Mouse (Mus musculus) myocyte (in vitro differentiated cells): ENCODE results near the gene Sez6. TPM values are rescaled to one million over a fixed set of nuclear protein-coding genes. Genes with fewer than 3 reads are reported as not detected.

ENCODE experiments used
- H3K27me3 ChIP-seq: one replicate; pipeline ENCODE4 v1.6.1; 2011; ENCODE audit not compliant: control insufficient read depth, insufficient read depth, insufficient read length
- H3K36me3 ChIP-seq: one replicate; pipeline ENCODE4 v1.6.1; 2011; ENCODE audit not compliant: control insufficient read depth, insufficient read depth
- H3K4me2 ChIP-seq: one replicate; pipeline ENCODE4 v1.6.1; 2011; ENCODE audit warnings: low read depth, control low read depth
- H3K4me3 ChIP-seq: one replicate; pipeline ENCODE4 v1.5.1; 2011; ENCODE audit warnings: mild to moderate bottlenecking, control low read depth, moderate library complexity
- H3K79me2 ChIP-seq: one replicate; pipeline ENCODE4 v1.6.1; 2011; ENCODE audit not compliant: control insufficient read depth, insufficient read depth
- H3ac ChIP-seq: one replicate; pipeline ENCODE4 v1.6.1; 2011; ENCODE audit not compliant: control insufficient read depth, insufficient read length
- CEBPB ChIP-seq: IDR thresholded peaks from 2 replicates; pipeline ENCODE4 v1.6.1; 2011; ENCODE audit warnings: mild to moderate bottlenecking, moderate library complexity; ENCODE audit not compliant: poor library complexity, insufficient read depth, severe bottlenecking
- E2F4 ChIP-seq: IDR thresholded peaks from one replicate; pipeline ENCODE4 v1.6.1; 2011; ENCODE audit warnings: mild to moderate bottlenecking, control low read depth, moderate library complexity; ENCODE audit not compliant: insufficient read depth
- MAX ChIP-seq: IDR thresholded peaks from one replicate; pipeline ENCODE4 v1.6.1; 2011; ENCODE audit warnings: low read depth, mild to moderate bottlenecking, control low read depth
- MYOD1 ChIP-seq, 3 experiments: IDR thresholded peaks; one replicate each; pipeline ENCODE4 v1.6.1; 2011; ENCODE audit warnings: control low read depth in 2 of 3, low read depth in 2 of 3, mild to moderate bottlenecking in 2 of 3, moderate library complexity in 1 of 3; ENCODE audit not compliant: insufficient read length in 2 of 3, control insufficient read depth in 1 of 3
- MYOG ChIP-seq, 3 experiments: IDR thresholded peaks; one replicate each; pipeline ENCODE4 v1.6.1; 2011; ENCODE audit warnings: control low read depth in 2 of 3, low read depth in 2 of 3, mild to moderate bottlenecking in 2 of 3; ENCODE audit not compliant: insufficient read length in 2 of 3, control insufficient read depth in 1 of 3, insufficient read depth in 1 of 3
- POLR2A ChIP-seq: IDR thresholded peaks from one replicate; pipeline ENCODE4 v1.6.1; 2011; ENCODE audit warnings: low read depth, mild to moderate bottlenecking, control low read depth, moderate library complexity; ENCODE audit not compliant: insufficient read length
- POLR2AphosphoS2 ChIP-seq: IDR thresholded peaks from one replicate; pipeline ENCODE4 v1.6.1; 2011; ENCODE audit warnings: low read depth, control low read depth; ENCODE audit not compliant: insufficient read length
- REST ChIP-seq: IDR thresholded peaks from one replicate; pipeline ENCODE4 v1.6.1; 2011; ENCODE audit warnings: mild to moderate bottlenecking, control low read depth, moderate library complexity; ENCODE audit not compliant: insufficient read depth, insufficient read length
- SRF ChIP-seq: IDR thresholded peaks from one replicate; pipeline ENCODE4 v1.6.1; 2011; ENCODE audit warnings: low read depth; ENCODE audit not compliant: control insufficient read depth, insufficient read length
- TCF12 ChIP-seq: IDR thresholded peaks from one replicate; pipeline ENCODE4 v1.6.1; 2011; ENCODE audit warnings: mild to moderate bottlenecking, control low read depth; ENCODE audit not compliant: poor library complexity, insufficient read depth, severe bottlenecking
- TCF3 ChIP-seq: IDR thresholded peaks from one replicate; pipeline ENCODE4 v1.6.1; 2011; ENCODE audit warnings: low read depth, control low read depth; ENCODE audit not compliant: insufficient read length
- USF1 ChIP-seq: IDR thresholded peaks from one replicate; pipeline ENCODE4 v1.6.1; 2011; ENCODE audit warnings: low read depth, mild to moderate bottlenecking, control low read depth, moderate library complexity
- polyA plus RNA-seq: library from polyadenylated mRNA; unstranded; fragments of >200 nt; fragmentation: generic; extraction: Trizol; gene quantifications from one replicate; pipeline ENCODE4 v1.2.1, GENCODE M21; 2012; ENCODE audit warnings: missing spikeins

The Sez6 gene
- polyA plus RNA-seq, 1 experiment = not detected

DNA sequence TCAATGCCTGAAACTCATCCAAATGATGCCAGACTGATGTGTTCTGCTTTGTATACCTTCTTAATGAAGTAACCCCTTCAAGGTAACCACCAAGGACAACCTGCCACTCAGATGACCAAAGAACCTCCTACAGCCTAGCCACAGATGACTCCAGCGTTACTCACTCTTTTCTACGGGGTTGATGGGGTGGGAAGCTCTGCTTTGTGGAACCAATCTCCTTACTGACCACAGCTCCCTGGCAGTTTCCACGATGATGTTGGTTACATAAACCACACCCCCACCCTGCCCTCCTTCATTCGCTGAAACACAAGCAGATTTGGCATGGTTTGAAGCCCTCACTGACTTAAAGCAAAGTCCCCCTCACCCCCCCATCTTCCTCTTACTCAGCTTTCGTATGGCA lies 2.8 kb upstream of the Sez6 start:
- Histone ChIP-seq H3K36me3 (no peaks in the 10 kb centered on the region), H3K27me3 (peaks cover 80% of the 10 kb centered on the region), H3K79me2 (no peaks in the 10 kb centered on the region), H3K4me3 (no peak overlapping the region), H3ac (no peak overlapping the region), H3K4me2 (no peak overlapping the region)
- TF ChIP-seq MAX = no peak
- TF ChIP-seq E2F4 = no peak
- no peak for TF ChIP-seq POLR2AphosphoS2
- TF ChIP-seq CEBPB = no peak

DNA sequence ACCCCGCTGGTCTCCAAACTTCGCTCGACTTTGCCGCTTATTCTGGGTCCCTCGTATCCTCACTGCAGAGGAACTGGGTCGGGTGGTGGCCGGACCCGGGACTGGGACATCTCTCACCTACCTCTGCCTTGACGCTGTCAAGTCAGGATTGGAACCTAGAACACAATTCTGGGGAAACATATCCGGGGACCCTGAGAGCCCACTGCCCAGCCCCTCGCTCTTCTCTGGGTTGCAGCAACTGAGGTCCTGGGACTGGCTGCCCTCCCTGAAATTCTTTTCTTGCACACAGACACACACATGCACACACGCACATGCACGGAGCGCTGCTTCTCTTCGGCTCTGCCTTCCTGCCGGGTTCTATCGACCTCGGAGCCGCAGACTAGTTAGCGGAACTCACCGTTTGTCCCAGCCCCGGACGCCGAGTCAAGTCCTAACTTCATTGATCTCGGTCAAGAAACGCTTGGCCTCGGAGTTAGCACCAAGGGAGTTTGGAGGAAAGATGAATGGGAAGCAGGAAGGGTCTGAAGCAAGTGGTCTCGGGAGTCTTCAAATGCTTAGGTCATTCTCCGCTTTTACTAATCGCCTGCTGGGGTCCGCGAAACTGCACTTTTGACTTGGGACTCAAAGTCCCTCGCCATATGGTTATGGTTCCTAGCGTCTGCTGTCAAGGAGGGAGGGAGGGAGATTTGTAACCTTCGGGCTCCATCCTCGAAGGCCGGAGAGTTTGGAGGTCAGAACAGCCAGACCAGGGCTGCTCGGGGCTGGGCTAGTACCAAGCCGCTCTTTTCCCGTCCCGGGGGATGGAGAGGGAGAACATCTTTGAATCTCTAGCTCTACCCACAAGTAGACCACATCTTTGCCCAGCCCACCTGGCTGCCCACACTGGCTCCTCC lies 1.2 kb downstream of the Sez6 start:
- Histone ChIP-seq H3K4me3 (no peak overlapping the region), H3K27me3 (peaks cover 84% of the 10 kb centered on the region), H3ac (no peak overlapping the region), H3K4me2 (no peak overlapping the region), H3K36me3 (no peaks in the 10 kb centered on the region), H3K79me2 (no peaks in the 10 kb centered on the region)
- TF ChIP-seq POLR2AphosphoS2 (no peak), MAX (no peak), E2F4 (no peak), POLR2A (no peak), TCF12 (no peak), MYOG (IDR thresholded peaks at IDR 0.05; ENCODE audit: control insufficient read depth in 1 of 3, insufficient read depth in 1 of 3, insufficient read length in 2 of 3, low read depth in 2 of 3) (no peak), TCF3 (no peak), REST (no peak), USF1 (no peak)

DNA sequence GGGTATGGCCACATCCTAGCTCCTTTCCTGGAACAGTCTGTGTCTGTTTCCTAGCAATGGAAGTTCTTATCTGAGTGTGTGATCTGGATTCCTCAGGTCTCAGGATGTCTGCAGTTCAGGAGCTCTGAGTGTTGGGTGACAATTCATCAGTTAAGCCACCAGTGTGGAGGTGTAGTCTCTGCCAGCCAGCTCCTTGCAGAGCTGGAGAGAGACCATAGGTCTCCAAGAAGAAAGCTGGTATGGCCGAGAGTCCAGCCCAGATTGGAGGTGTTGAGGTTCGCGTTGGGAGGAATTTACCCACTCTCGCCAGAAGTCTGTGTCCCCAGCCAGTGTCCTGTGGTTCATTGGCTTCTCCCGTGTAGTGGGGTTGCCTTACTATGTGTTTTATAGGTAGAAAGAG lies 2.0 kb downstream of the Sez6 start:
- no peak overlapping the region for H3ac ChIP-seq
- H3K27me3 ChIP-seq = peaks cover 89% of the 10 kb centered on the region
- H3K79me2 ChIP-seq = no peaks in the 10 kb centered on the region
- no peak overlapping the region for H3K4me2 ChIP-seq
- TF ChIP-seq REST (no peak), POLR2AphosphoS2 (no peak), POLR2A (no peak), TCF3 (no peak), MYOD1 (IDR thresholded peaks at IDR 0.05; ENCODE audit: control insufficient read depth in 1 of 3, insufficient read length in 2 of 3, low read depth in 2 of 3) (no peak), SRF (no peak), E2F4 (no peak), USF1 (no peak), MAX (no peak), MYOG (IDR thresholded peaks at IDR 0.05; ENCODE audit: control insufficient read depth in 1 of 3, insufficient read depth in 1 of 3, insufficient read length in 2 of 3, low read depth in 2 of 3) (no peak), CEBPB (no peak), TCF12 (no peak)
- H3K4me3 ChIP-seq = no peak overlapping the region
- H3K36me3 ChIP-seq = no peaks in the 10 kb centered on the region

DNA sequence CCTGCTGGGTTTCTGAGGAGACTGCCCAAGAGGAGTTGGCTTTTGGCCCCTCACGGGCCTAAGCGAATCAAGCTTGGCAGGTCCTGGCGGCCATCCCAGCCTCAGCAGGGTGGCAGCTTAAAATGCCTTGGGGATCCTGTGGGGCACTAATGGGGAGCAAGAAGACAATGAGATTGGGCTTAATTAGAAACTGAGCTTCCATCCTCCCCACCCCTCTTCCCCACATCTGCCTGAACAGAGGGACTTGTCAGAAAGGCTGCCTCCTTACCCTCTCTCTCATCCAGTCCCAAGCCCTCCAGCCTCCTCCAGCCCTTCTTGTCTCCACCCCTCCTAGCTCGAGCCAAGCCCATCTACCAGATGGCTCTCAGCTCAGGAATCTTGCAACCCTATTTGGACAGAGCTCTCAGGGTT lies 3.5 kb downstream of the Sez6 start:
- Histone ChIP-seq H3K4me3 (no peak overlapping the region), H3K27me3 (peaks cover 93% of the 10 kb centered on the region), H3K79me2 (no peaks in the 10 kb centered on the region), H3ac (no peak overlapping the region), H3K36me3 (no peaks in the 10 kb centered on the region), H3K4me2 (no peak overlapping the region)
- TF ChIP-seq MYOD1 (IDR thresholded peaks at IDR 0.05; ENCODE audit: control insufficient read depth in 1 of 3, insufficient read length in 2 of 3, low read depth in 2 of 3) (no peak), TCF12 (no peak), TCF3 (no peak), MAX (no peak), REST (no peak), CEBPB (no peak), USF1 (no peak), MYOG (IDR thresholded peaks at IDR 0.05; ENCODE audit: control insufficient read depth in 1 of 3, insufficient read depth in 1 of 3, insufficient read length in 2 of 3, low read depth in 2 of 3) (no peak), SRF (no peak), E2F4 (no peak), POLR2A (no peak), POLR2AphosphoS2 (no peak)
